Mouse (Mus musculus) stomach, embryonic 14.5 days (tissue): ENCODE data around the gene Vps50. TPM values are rescaled to one million over a fixed set of nuclear protein-coding genes. Genes with fewer than 3 reads are reported as not detected.

Source experiments
- ATAC-seq: fragments of 200-750 bp; cut with Nextera tagmentation; 2 replicates; pipeline ENCODE4 v1.8.0; 2017; ENCODE audit warnings: low read depth, moderate TSS enrichment; ENCODE audit not compliant: insufficient number of reproducible peaks, insufficient read depth, low FRiP score
- H3K27ac ChIP-seq: fragments of 300-500 bp; sonication (generic); 2 replicates; pipeline ENCODE4 v1.5.1; 2014; ENCODE audit warnings: mild to moderate bottlenecking, low read length, moderate library complexity, mixed read lengths
- H3K27me3 ChIP-seq: fragments of 300-500 bp; sonication (generic); 2 replicates; pipeline ENCODE4 v1.6.1; 2014; ENCODE audit warnings: low read length, control low read depth, mixed read lengths; ENCODE audit not compliant: control insufficient read depth, insufficient read depth
- H3K36me3 ChIP-seq: fragments of 300-500 bp; sonication (generic); 2 replicates; pipeline ENCODE4 v1.6.1; 2014; ENCODE audit warnings: mild to moderate bottlenecking, control low read depth, low read length, moderate library complexity, mixed read lengths; ENCODE audit not compliant: control insufficient read depth, insufficient read depth
- H3K4me1 ChIP-seq: fragments of 300-500 bp; sonication (generic); 2 replicates; pipeline ENCODE4 v1.6.1; 2014; ENCODE audit warnings: low read length, control low read depth, mixed read lengths; ENCODE audit not compliant: control insufficient read depth, insufficient read depth
- H3K4me2 ChIP-seq: fragments of 300-500 bp; sonication (generic); replicated peaks from 2 replicates; pipeline ENCODE4 v1.6.1; 2014; ENCODE audit warnings: low read depth, low read length, control low read depth
- H3K4me3 ChIP-seq: fragments of 300-500 bp; sonication (generic); 2 replicates; pipeline ENCODE4 v1.5.1; 2014; ENCODE audit warnings: low read depth, low read length, control low read depth
- H3K9ac ChIP-seq: fragments of 300-500 bp; sonication (generic); replicated peaks from 2 replicates; pipeline ENCODE4 v1.6.1; 2014; ENCODE audit warnings: low read depth, mild to moderate bottlenecking, control low read depth, low read length, moderate library complexity, mixed read lengths
- H3K9me3 ChIP-seq: fragments of 300-500 bp; sonication (generic); 2 replicates; pipeline ENCODE4 v1.6.1; 2016; ENCODE audit warnings: low read depth, low read length, control low read depth; ENCODE audit not compliant: control insufficient read depth
- WGBS: fragments of 180-500 bp; shearing (Covaris S2); extraction: QIAGEN DNeasy Blood & Tissue Kit; methylation state at CpG from one replicate; pipeline ENCODE4 v1.1.7; 2014; 5-methylcytosine and 5-hydroxymethylcytosine counted together
- polyA plus RNA-seq: library from polyadenylated mRNA; unstranded; fragments of >200 nt; fragmentation: Nextera tagmentation; extraction: Ambion mirVana; gene quantifications from 2 replicates; pipeline ENCODE4 v1.2.1, GENCODE M21; 2014

Vps50 gene
- polyA plus RNA-seq, 1 experiment from 2014 or later = 34.0 TPM

GRCm38 (mm10) chr6:3565005-3565404, 66.8 kb downstream of the Vps50 start:
- no peak overlapping the region for H3K9ac ChIP-seq
- no peak for ATAC-seq
- no peaks in the 10 kb centered on the region for H3K27me3 ChIP-seq
- WGBS = 93% methylated on average over 4 of the region's 4 CpGs
- H3K4me3 ChIP-seq = no peak overlapping the region
- H3K4me2 ChIP-seq = no peak overlapping the region
- H3K9me3 ChIP-seq = no peaks in the 10 kb centered on the region
- no peak overlapping the region for H3K27ac ChIP-seq
- no peaks in the 10 kb centered on the region; the same call in 1 of the 2 replicates for H3K36me3 ChIP-seq
- H3K4me1 ChIP-seq = no peaks in the 10 kb centered on the region

- H3K9me3 ChIP-seq = no peaks in the 10 kb centered on the region
- H3K27ac ChIP-seq = no peak overlapping the region
- H3K4me2 ChIP-seq = no peak overlapping the region
- 88% methylated on average over 1 of the region's 1 CpGs for WGBS
- ATAC-seq = no peak
- H3K27me3 ChIP-seq = no peaks in the 10 kb centered on the region
- no peak overlapping the region for H3K9ac ChIP-seq
- no peaks in the 10 kb centered on the region; the same call in 1 of the 2 replicates for H3K36me3 ChIP-seq
- no peaks in the 10 kb centered on the region for H3K4me1 ChIP-seq
- H3K4me3 ChIP-seq = no peak overlapping the region
These were observed 67.5 kb downstream of the Vps50 start for GRCm38 (mm10) chr6:3565667-3566066.

DNA sequence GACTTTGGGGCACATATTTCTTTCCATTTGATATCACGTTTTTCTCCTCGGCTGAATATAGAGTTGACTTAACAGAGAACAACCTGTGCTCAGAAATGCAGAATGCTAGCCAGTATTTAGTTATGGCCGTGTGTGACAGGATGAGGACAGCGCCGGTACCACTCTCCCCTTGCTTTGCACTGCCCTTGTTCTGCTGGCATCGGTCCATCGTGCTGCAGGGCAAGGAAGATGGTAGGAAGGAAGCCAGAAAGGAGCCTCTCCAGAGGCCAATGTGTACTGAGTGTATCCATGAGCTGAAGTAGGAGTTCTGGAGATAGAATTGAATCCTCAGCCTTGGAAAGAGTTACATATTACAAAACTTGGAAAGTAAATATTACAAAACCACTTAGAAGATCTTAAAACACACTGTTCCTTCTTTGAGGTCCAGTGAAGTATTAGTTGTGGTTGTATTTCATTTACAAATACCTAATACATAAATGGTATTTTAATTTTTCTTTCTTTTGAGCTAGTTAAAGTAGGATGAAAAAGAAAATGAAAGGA, 69.0 kb downstream of the Vps50 start:
- H3K4me3 ChIP-seq = no peak overlapping the region
- 94% methylated on average over 7 of the region's 7 CpGs for WGBS

GRCm38 (mm10) chr6:3572221-3572815, 74.1 kb downstream of the Vps50 start:
- Histone ChIP-seq H3K4me3 (no peak overlapping the region), H3K27ac (no peak overlapping the region), H3K36me3 (peaks cover 3% of the 10 kb centered on the region; the same call in 1 of the 2 replicates), H3K9me3 (no peaks in the 10 kb centered on the region), H3K4me2 (no peak overlapping the region), H3K27me3 (no peaks in the 10 kb centered on the region), H3K9ac (no peak overlapping the region), H3K4me1 (no peaks in the 10 kb centered on the region)
- whole genome bisulfite sequencing = 74% methylated on average over 2 of the region's 2 CpGs
- ATAC-seq = no peak

More for the DNA sequence above, 69.0 kb downstream of the Vps50 start:
- Histone ChIP-seq H3K4me2 (no peak overlapping the region), H3K27me3 (no peaks in the 10 kb centered on the region), H3K36me3 (peaks cover 3% of the 10 kb centered on the region), H3K9ac (no peak overlapping the region), H3K27ac (no peak overlapping the region), H3K4me1 (no peaks in the 10 kb centered on the region), H3K9me3 (no peaks in the 10 kb centered on the region)
- no peak for ATAC-seq

- Histone ChIP-seq H3K27me3 (no peaks in the 10 kb centered on the region), H3K4me2 (no peak overlapping the region), H3K9me3 (no peaks in the 10 kb centered on the region), H3K9ac (no peak overlapping the region), H3K27ac (no peak overlapping the region), H3K4me1 (no peaks in the 10 kb centered on the region), H3K36me3 (peaks cover 3% of the 10 kb centered on the region; the same call in 1 of the 2 replicates), H3K4me3 (no peak overlapping the region)
- ATAC-seq = no peak
- WGBS = 92% methylated on average over 8 of the region's 8 CpGs
These were observed 75.6 kb downstream of the Vps50 start for GRCm38 (mm10) chr6:3573787-3574186.

GRCm38 (mm10) chr6:3585402-3585801, 87.2 kb downstream of the Vps50 start:
- Histone ChIP-seq H3K4me3 (no peak overlapping the region), H3K36me3 (no peaks in the 10 kb centered on the region), H3K9ac (no peak overlapping the region), H3K4me2 (no peak overlapping the region), H3K9me3 (no peaks in the 10 kb centered on the region), H3K27ac (no peak overlapping the region), H3K27me3 (no peaks in the 10 kb centered on the region), H3K4me1 (no peaks in the 10 kb centered on the region)
- no peak for ATAC-seq
- 70% methylated on average over 1 of the region's 1 CpGs for WGBS

GRCm38 (mm10) chr6:3590289-3590904, 92.2 kb downstream of the Vps50 start:
- H3K36me3 ChIP-seq = no peaks in the 10 kb centered on the region
- H3K9ac ChIP-seq = no peak overlapping the region
- H3K4me1 ChIP-seq = no peaks in the 10 kb centered on the region
- no peaks in the 10 kb centered on the region for H3K27me3 ChIP-seq
- no peaks in the 10 kb centered on the region for H3K9me3 ChIP-seq
- no peak for ATAC-seq
- H3K4me3 ChIP-seq = no peak overlapping the region
- H3K4me2 ChIP-seq = no peak overlapping the region
- 74% methylated on average over 3 of the region's 3 CpGs for WGBS
- H3K27ac ChIP-seq = no peak overlapping the region

DNA sequence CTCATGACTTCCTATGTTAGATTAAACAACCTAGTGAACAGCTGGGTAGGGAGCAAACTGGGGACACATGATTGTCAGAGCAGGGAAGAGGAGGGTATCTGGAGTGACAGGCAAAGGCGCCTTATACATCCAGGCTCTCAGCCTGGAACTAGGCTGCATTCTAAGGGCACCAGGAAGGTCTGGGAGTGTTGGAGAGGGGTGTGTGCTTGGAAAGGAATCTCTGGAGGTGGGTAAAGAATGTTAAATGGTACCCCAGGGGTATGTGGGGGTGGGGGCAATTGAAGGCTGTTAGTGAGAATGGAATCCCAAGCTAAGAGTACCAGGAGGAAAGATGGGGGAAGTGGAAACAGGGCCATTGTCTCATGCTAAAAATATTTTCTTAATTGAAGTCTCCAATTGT, 96.1 kb downstream of the Vps50 start:
- H3K27me3 ChIP-seq = no peaks in the 10 kb centered on the region
- H3K4me1 ChIP-seq = no peaks in the 10 kb centered on the region
- no peak overlapping the region for H3K9ac ChIP-seq
- no peaks in the 10 kb centered on the region for H3K36me3 ChIP-seq
- H3K27ac ChIP-seq = no peak overlapping the region
- no peaks in the 10 kb centered on the region for H3K9me3 ChIP-seq
- 72% methylated on average over 1 of the region's 1 CpGs for WGBS
- H3K4me3 ChIP-seq = no peak overlapping the region
- no peak overlapping the region for H3K4me2 ChIP-seq
- ATAC-seq = no peak
